Mouse (Mus musculus): ENCODE results near the gene Wdr90.

GRCm38 (mm10) chr17:25835301-25835700 is 26.0 kb downstream of the Wdr90 start:
- TF ChIP-seq CHD2 (IDR thresholded peaks at IDR 0.05; ENCODE audit: low read depth, low read length) = no peak
- TF ChIP-seq MAFK (IDR thresholded peaks at IDR 0.05; ENCODE audit: insufficient read depth, low read depth, low read length) = no peak
